Mouse (Mus musculus) ES-E14 (cell line): ENCODE results near the gene Rxfp1. TPM values are rescaled to one million over a fixed set of nuclear protein-coding genes. Genes with fewer than 3 reads are reported as not detected.

Experiments used
- DNase-seq: peaks from one replicate; pipeline ENCODE4 v3.0.0-alpha.2; 2013; ENCODE audit warnings: low read depth, low spot score
- H3K27ac ChIP-seq: 2 replicates; pipeline ENCODE4 v1.5.1; 2012; ENCODE audit warnings: low read depth, mild to moderate bottlenecking, low read length, moderate library complexity, mixed read lengths; ENCODE audit not compliant: poor library complexity, insufficient read depth, severe bottlenecking
- H3K36me3 ChIP-seq: 2 replicates; pipeline ENCODE4 v1.6.1; 2012; ENCODE audit warnings: mild to moderate bottlenecking, low read length, moderate library complexity, mixed read lengths; ENCODE audit not compliant: control insufficient read depth, poor library complexity, insufficient read depth, severe bottlenecking
- H3K4me1 ChIP-seq, 2 experiments: fragments of 150-350 bp in 1 of 2; sonication (generic) in 1 of 2; 2 replicates each; pipeline ENCODE4 v1.6.1; 2012; ENCODE audit warnings: low read length in 2 of 2, mild to moderate bottlenecking in 1 of 2, mixed read lengths in 1 of 2; ENCODE audit not compliant: control insufficient read depth in 2 of 2, insufficient read depth in 2 of 2, poor library complexity in 1 of 2
- H3K4me3 ChIP-seq, 2 experiments: fragments of 150-350 bp in 1 of 2; sonication (generic) in 1 of 2; 2 replicates each; pipeline ENCODE4 v1.5.1; 2012; ENCODE audit warnings: low read length in 2 of 2, low read depth in 1 of 2, mild to moderate bottlenecking in 1 of 2, mixed read lengths in 1 of 2; ENCODE audit not compliant: insufficient read depth in 1 of 2, poor library complexity in 1 of 2, severe bottlenecking in 1 of 2
- H3K9ac ChIP-seq: 2 replicates; pipeline ENCODE4 v1.6.1; 2012; ENCODE audit warnings: low read depth, mild to moderate bottlenecking, low read length, mixed read lengths; ENCODE audit not compliant: poor library complexity, insufficient read depth, severe bottlenecking
- H3K9me3 ChIP-seq: fragments of 150-350 bp; sonication (generic); 2 replicates; pipeline ENCODE4 v1.6.1; 2012; ENCODE audit warnings: low read depth, mild to moderate bottlenecking, low read length; ENCODE audit not compliant: control insufficient read depth, insufficient read depth
- CHD2 ChIP-seq: IDR thresholded peaks from 2 replicates; pipeline ENCODE4 v1.6.1; 2014; ENCODE audit warnings: mild to moderate bottlenecking, low read depth, low read length, inconsistent platforms
- HCFC1 ChIP-seq: IDR thresholded peaks from 2 replicates; pipeline ENCODE4 v1.6.1; 2012; ENCODE audit warnings: low read length, inconsistent platforms, borderline replicate concordance; ENCODE audit not compliant: insufficient read depth
- MAFK ChIP-seq: IDR thresholded peaks from 2 replicates; pipeline ENCODE4 v1.6.1; 2014; ENCODE audit warnings: mild to moderate bottlenecking, low read depth, low read length, inconsistent platforms; ENCODE audit not compliant: insufficient read depth
- ZC3H11A ChIP-seq: IDR thresholded peaks from 2 replicates; pipeline ENCODE4 v1.6.1; 2012; ENCODE audit warnings: low read depth, mild to moderate bottlenecking, inconsistent platforms, low read length, borderline replicate concordance
- ZNF384 ChIP-seq: IDR thresholded peaks from 2 replicates; pipeline ENCODE4 v1.6.1; 2012; ENCODE audit warnings: low read depth, low read length, inconsistent platforms
- in situ Hi-C, 2 experiments: fragments of 600-800 bp; cut with MboI; formaldehyde crosslinking; loops; one replicate each; pipeline ENCODE4 v1.15.1; 2025; ENCODE audit warnings: low sequenced_read_pairs in 2 of 2, inconsistent platforms in 1 of 2; ENCODE audit not compliant: unreplicated experiment in 2 of 2
- total RNA-seq: library from RNA; depleted of rRNA; stranded (reverse); fragments of 300-350 nt; gene quantifications from 2 replicates; pipeline ENCODE4 v1.2.3, GENCODE M21; 2012

The Rxfp1 gene
- total RNA-seq, 1 experiment: 0.04 TPM

- in situ Hi-C loops: no loop called here
- no peak overlapping the region for H3K9ac ChIP-seq
- H3K4me3 ChIP-seq: no peak overlapping the region
- TF ChIP-seq ZC3H11A: no peak
- no peak for TF ChIP-seq CHD2
- no peak for TF ChIP-seq HCFC1
- no peak for TF ChIP-seq MAFK
- TF ChIP-seq ZNF384: no peak
- no peak for DNase-seq
- H3K9me3 ChIP-seq: no peaks in the 10 kb centered on the region
- no peaks in the 10 kb centered on the region for H3K4me1 ChIP-seq
- no peaks in the 10 kb centered on the region for H3K36me3 ChIP-seq
- H3K27ac ChIP-seq: no peak overlapping the region
Measured at GRCm38 (mm10) chr3:79726506-79727075, 11.1 kb downstream of the Rxfp1 start.

- Histone ChIP-seq H3K27ac (no peak overlapping the region), H3K36me3 (no peaks in the 10 kb centered on the region), H3K4me1 (no peaks in the 10 kb centered on the region), H3K4me3 (no peak overlapping the region), H3K9me3 (no peaks in the 10 kb centered on the region), H3K9ac (no peak overlapping the region)
- TF ChIP-seq HCFC1 (no peak), ZC3H11A (no peak), MAFK (no peak), ZNF384 (no peak), CHD2 (no peak)
- DNase-seq: no peak
- in situ Hi-C loops: no loop called here
Measured at GRCm38 (mm10) chr3:79720756-79721484, 16.8 kb downstream of the Rxfp1 start.

DNA sequence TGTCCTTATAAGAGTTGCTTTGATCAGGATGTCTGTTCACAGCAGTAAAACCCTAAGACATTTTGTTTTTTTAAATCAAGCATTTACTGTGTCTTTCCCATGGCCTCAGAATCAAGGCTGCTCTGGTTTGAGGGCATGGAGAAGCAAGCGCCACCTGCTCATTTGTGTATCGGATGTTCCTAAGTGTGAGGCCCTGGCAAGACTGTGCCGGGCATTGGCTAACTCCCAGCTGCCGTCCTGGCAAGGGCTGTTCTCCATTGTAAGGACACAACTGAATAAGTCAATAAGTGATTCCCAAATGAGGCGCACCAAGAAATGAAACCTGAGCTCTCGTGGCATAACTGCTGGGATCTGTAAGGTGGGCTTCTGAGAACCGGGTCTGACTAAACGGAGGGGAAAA is 31.2 kb downstream of the Rxfp1 start:
- H3K9me3 ChIP-seq: no peaks in the 10 kb centered on the region
- TF ChIP-seq ZNF384 (no peak), MAFK (no peak), CHD2 (no peak), ZC3H11A (no peak), HCFC1 (no peak)
- in situ Hi-C loops: no loop called here
- H3K9ac ChIP-seq: no peak overlapping the region
- DNase-seq: no peak
- H3K4me1 ChIP-seq: no peaks in the 10 kb centered on the region
- H3K4me3 ChIP-seq: no peak overlapping the region
- H3K27ac ChIP-seq: no peak overlapping the region
- H3K36me3 ChIP-seq: no peaks in the 10 kb centered on the region

GRCm38 (mm10) chr3:79703135-79703534 is 34.5 kb downstream of the Rxfp1 start:
- Histone ChIP-seq H3K4me3 (no peak overlapping the region), H3K36me3 (no peaks in the 10 kb centered on the region), H3K4me1 (no peaks in the 10 kb centered on the region), H3K9me3 (no peaks in the 10 kb centered on the region), H3K9ac (no peak overlapping the region), H3K27ac (no peak overlapping the region)
- no peak for DNase-seq
- no peak for TF ChIP-seq CHD2
- in situ Hi-C loops: no loop called here

DNA sequence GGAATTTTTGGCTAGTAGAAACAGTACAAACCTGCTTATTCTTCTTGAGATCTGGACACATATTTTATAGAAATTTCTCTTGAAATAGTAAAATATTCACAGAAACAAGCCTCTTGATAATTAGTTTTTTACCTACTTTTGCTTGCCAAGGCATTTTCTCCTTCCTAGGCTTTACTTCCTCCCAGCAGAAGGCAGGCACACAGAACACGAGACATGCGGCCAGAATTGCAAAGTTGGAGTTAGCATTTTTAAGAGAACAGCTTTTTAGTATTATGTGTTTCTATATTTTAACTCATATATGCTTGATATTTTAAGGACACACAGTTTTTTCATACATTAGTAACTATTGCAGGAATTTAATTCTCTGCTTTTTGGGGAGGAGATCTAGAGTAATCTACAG is 45.7 kb downstream of the Rxfp1 start:
- no peak overlapping the region for H3K4me3 ChIP-seq
- H3K9me3 ChIP-seq: no peaks in the 10 kb centered on the region
- DNase-seq: no peak
- in situ Hi-C loops: no loop called here
- no peaks in the 10 kb centered on the region for H3K4me1 ChIP-seq
- H3K9ac ChIP-seq: no peak overlapping the region
- no peak overlapping the region for H3K27ac ChIP-seq
- TF ChIP-seq CHD2: no peak
- TF ChIP-seq ZC3H11A: no peak
- TF ChIP-seq MAFK: no peak
- no peak for TF ChIP-seq HCFC1
- no peak for TF ChIP-seq ZNF384
- no peaks in the 10 kb centered on the region for H3K36me3 ChIP-seq
